Mouse (Mus musculus) forebrain, embryonic 13.5 days (tissue): ENCODE data around the gene Rgl3. TPM values are rescaled to one million over a fixed set of nuclear protein-coding genes. Genes with fewer than 3 reads are reported as not detected.

Experiments
- ATAC-seq: fragments of 200-750 bp; cut with Nextera tagmentation; 2 replicates; pipeline ENCODE4 v1.8.0; 2017
- H3K27ac ChIP-seq: fragments of 300-500 bp; sonication (generic); 2 replicates; pipeline ENCODE4 v1.5.1; 2015; ENCODE audit warnings: inconsistent platforms, mild to moderate bottlenecking, moderate library complexity
- H3K27me3 ChIP-seq: fragments of 300-500 bp; sonication (generic); 2 replicates; pipeline ENCODE4 v1.6.1; 2015; ENCODE audit warnings: mild to moderate bottlenecking, inconsistent platforms
- H3K36me3 ChIP-seq: fragments of 300-500 bp; sonication (generic); 2 replicates; pipeline ENCODE4 v1.6.1; 2015; ENCODE audit warnings: mild to moderate bottlenecking, inconsistent platforms; ENCODE audit not compliant: poor library complexity, severe bottlenecking
- H3K4me1 ChIP-seq: fragments of 300-500 bp; sonication (generic); 2 replicates; pipeline ENCODE4 v1.6.1; 2015; ENCODE audit warnings: inconsistent platforms
- H3K4me2 ChIP-seq: fragments of 300-500 bp; sonication (generic); 2 replicates; pipeline ENCODE4 v1.6.1; 2015; ENCODE audit warnings: inconsistent platforms, mild to moderate bottlenecking, moderate library complexity
- H3K4me3 ChIP-seq: fragments of 300-500 bp; sonication (generic); 2 replicates; pipeline ENCODE4 v1.5.1; 2015; ENCODE audit warnings: mild to moderate bottlenecking, inconsistent platforms
- H3K9ac ChIP-seq: fragments of 300-500 bp; sonication (generic); 2 replicates; pipeline ENCODE4 v1.6.1; 2015; ENCODE audit warnings: mild to moderate bottlenecking, inconsistent platforms
- H3K9me3 ChIP-seq: fragments of 300-500 bp; sonication (generic); replicated peaks from 2 replicates; pipeline ENCODE4 v1.6.1; 2016; ENCODE audit warnings: inconsistent platforms
- WGBS: fragments of 180-500 bp; shearing (Covaris S2); methylation state at CpG from one replicate; pipeline ENCODE4 v1.1.7; 2015; 5-methylcytosine and 5-hydroxymethylcytosine counted together
- polyA plus RNA-seq: library from polyadenylated mRNA; unstranded; fragments of >200 nt; fragmentation: Nextera tagmentation; extraction: Ambion mirVana; gene quantifications from 2 replicates; pipeline ENCODE4 v1.2.1, GENCODE M21; 2015

Gene Rgl3
- polyA plus RNA-seq, 1 experiment from 2014 or later: 1.2 TPM

- 0 out of 2 replicates have a peak overlapping the region, but pooled peaks have one; percentile 64 for H3K4me2 ChIP-seq
- peaks cover 9% of the 10 kb centered on the region; the same call in 1 of the 2 replicates for H3K36me3 ChIP-seq
- no peaks in the 10 kb centered on the region; the same call in 1 of the 2 replicates for H3K27me3 ChIP-seq
- H3K4me1 ChIP-seq: peaks cover 12% of the 10 kb centered on the region
- no peak overlapping the region for H3K9ac ChIP-seq
- H3K9me3 ChIP-seq: no peaks in the 10 kb centered on the region
- no peak overlapping the region for H3K27ac ChIP-seq
- H3K4me3 ChIP-seq: no peak overlapping the region
- WGBS: 95% methylated on average over 1 of the region's 1 CpGs
- no peak for ATAC-seq
Observed at GRCm38 (mm10) chr9:21925506-21925905, 63.7 kb downstream of the Rgl3 start.

GRCm38 (mm10) chr9:21925034-21925433 is 64.2 kb downstream of the Rgl3 start:
- WGBS: 93% methylated on average over 3 of the region's 3 CpGs
- peaks cover 9% of the 10 kb centered on the region; the same call in 1 of the 2 replicates for H3K36me3 ChIP-seq

GRCm38 (mm10) chr9:21924099-21924493 is 65.2 kb downstream of the Rgl3 start:
- ATAC-seq: no peak
- Histone ChIP-seq H3K27me3 (no peaks in the 10 kb centered on the region; the same call in 1 of the 2 replicates), H3K9ac (no peak overlapping the region), H3K4me3 (no peak overlapping the region), H3K27ac (no peak overlapping the region), H3K9me3 (no peaks in the 10 kb centered on the region), H3K36me3 (peaks cover 9% of the 10 kb centered on the region; the same call in 1 of the 2 replicates), H3K4me1 (peaks cover 12% of the 10 kb centered on the region), H3K4me2 (no peak overlapping the region)
- 75% methylated on average over 6 of the region's 6 CpGs for WGBS

More at GRCm38 (mm10) chr9:21925034-21925433, 64.2 kb downstream of the Rgl3 start:
- H3K27ac ChIP-seq: no peak overlapping the region
- H3K9ac ChIP-seq: no peak overlapping the region
- no peaks in the 10 kb centered on the region; the same call in 1 of the 2 replicates for H3K27me3 ChIP-seq
- ATAC-seq: no peak
- no peak overlapping the region for H3K4me3 ChIP-seq
- no peaks in the 10 kb centered on the region for H3K9me3 ChIP-seq
- H3K4me1 ChIP-seq: peaks cover 12% of the 10 kb centered on the region
- no peak overlapping the region for H3K4me2 ChIP-seq

GRCm38 (mm10) chr9:21923490-21924098 is 65.7 kb downstream of the Rgl3 start:
- H3K27ac ChIP-seq: no peak overlapping the region

GRCm38 (mm10) chr9:21923036-21923435 is 66.2 kb downstream of the Rgl3 start:
- Histone ChIP-seq H3K27ac (no peak overlapping the region), H3K4me3 (no peak overlapping the region), H3K9me3 (no peaks in the 10 kb centered on the region), H3K4me1 (peaks cover 16% of the 10 kb centered on the region), H3K27me3 (no peaks in the 10 kb centered on the region; the same call in 1 of the 2 replicates), H3K36me3 (peaks cover 9% of the 10 kb centered on the region; the same call in 1 of the 2 replicates), H3K4me2 (no peak overlapping the region), H3K9ac (no peak overlapping the region)
- no peak for ATAC-seq
- 84% methylated on average over 4 of the region's 4 CpGs for WGBS

More at GRCm38 (mm10) chr9:21923490-21924098, 65.7 kb downstream of the Rgl3 start:
- Histone ChIP-seq H3K36me3 (peaks cover 9% of the 10 kb centered on the region; the same call in 1 of the 2 replicates), H3K27me3 (no peaks in the 10 kb centered on the region; the same call in 1 of the 2 replicates), H3K4me3 (no peak overlapping the region), H3K4me1 (peaks cover 12% of the 10 kb centered on the region), H3K9ac (no peak overlapping the region), H3K4me2 (no peak overlapping the region), H3K9me3 (no peaks in the 10 kb centered on the region)
- WGBS: 87% methylated on average over 3 of the region's 3 CpGs
- ATAC-seq: no peak

Other genes with a start within 250 kb of the Rgl3 start
- 95.6 and 95.7 TPM in 2 replicates for gene Spc24, start 229.1 kb downstream of the Rgl3 start, polyA plus RNA-seq
- gene Kank2, start 190.7 kb downstream of the Rgl3 start, polyA plus RNA-seq: 2.6 and 3.1 TPM in 2 replicates
- gene Angptl8, start 153.9 kb downstream of the Rgl3 start, polyA plus RNA-seq: 0.21 TPM in 1 of 2 replicates, not detected in the other
- gene Dock6, start 136.8 kb downstream of the Rgl3 start, polyA plus RNA-seq: 12.5 and 13.9 TPM in 2 replicates
- 18.3 and 21.0 TPM in 2 replicates for gene Rab3d, start 71.3 kb downstream of the Rgl3 start, polyA plus RNA-seq
- 5.0 and 6.6 TPM in 2 replicates for gene Ccdc159, start 62.0 kb downstream of the Rgl3 start, polyA plus RNA-seq
- 42.2 and 42.3 TPM in 2 replicates for gene Tmem205, start 61.9 kb downstream of the Rgl3 start, polyA plus RNA-seq
- 37.8 and 44.1 TPM in 2 replicates for gene Plppr2, start 52.4 kb downstream of the Rgl3 start, polyA plus RNA-seq
- 8.6 and 12.1 TPM in 2 replicates for gene Swsap1, start 33.7 kb downstream of the Rgl3 start, polyA plus RNA-seq
- gene Epor, start 25.9 kb downstream of the Rgl3 start, polyA plus RNA-seq: 0.99 and 1.9 TPM in 2 replicates
- 4.0 and 4.6 TPM in 2 replicates for gene Ccdc151, start 13.2 kb upstream of the Rgl3 start, polyA plus RNA-seq
- gene Prkcsh, start 13.4 kb upstream of the Rgl3 start, polyA plus RNA-seq: 84.2 and 89.6 TPM in 2 replicates
- 63.7 and 66.4 TPM in 2 replicates for gene Elavl3, start 62.6 kb upstream of the Rgl3 start, polyA plus RNA-seq
- not detected in 2 replicates for gene Gm49318, start 81.8 kb upstream of the Rgl3 start, polyA plus RNA-seq
- 17.1 and 18.9 TPM in 2 replicates for gene Zfp653, start 81.9 kb upstream of the Rgl3 start, polyA plus RNA-seq
- 47.7 and 51.5 TPM in 2 replicates for gene Ecsit, start 96.0 kb upstream of the Rgl3 start, polyA plus RNA-seq
- gene Cnn1, start 109.8 kb upstream of the Rgl3 start, polyA plus RNA-seq: 1.8 and 2.2 TPM in 2 replicates
- 206 and 210 TPM in 2 replicates for gene Elof1, start 127.7 kb upstream of the Rgl3 start, polyA plus RNA-seq
- 0.81 and 1.2 TPM in 2 replicates for gene Acp5, start 146.3 kb upstream of the Rgl3 start, polyA plus RNA-seq
- 79.3 and 87.5 TPM in 2 replicates for gene Pigyl, start 167.4 kb upstream of the Rgl3 start, polyA plus RNA-seq
- gene Zfp872, start 198.6 kb upstream of the Rgl3 start, polyA plus RNA-seq: 0.13 and 0.19 TPM in 2 replicates
- 9.3 and 11.0 TPM in 2 replicates for gene Zfp809, start 236.3 kb upstream of the Rgl3 start, polyA plus RNA-seq